Mouse (Mus musculus): Measurements from ENCODE around the gene Nucb1. TPM values are rescaled to one million over a fixed set of nuclear protein-coding genes. Genes with fewer than 3 reads are reported as not detected.
A peak's percentile ranks its signal among the peaks of the same experiment; 100 is the strongest.

Gene Nucb1
- polyA plus RNA-seq, 1 experiment from 2014 or later, result 209 TPM

DNA sequence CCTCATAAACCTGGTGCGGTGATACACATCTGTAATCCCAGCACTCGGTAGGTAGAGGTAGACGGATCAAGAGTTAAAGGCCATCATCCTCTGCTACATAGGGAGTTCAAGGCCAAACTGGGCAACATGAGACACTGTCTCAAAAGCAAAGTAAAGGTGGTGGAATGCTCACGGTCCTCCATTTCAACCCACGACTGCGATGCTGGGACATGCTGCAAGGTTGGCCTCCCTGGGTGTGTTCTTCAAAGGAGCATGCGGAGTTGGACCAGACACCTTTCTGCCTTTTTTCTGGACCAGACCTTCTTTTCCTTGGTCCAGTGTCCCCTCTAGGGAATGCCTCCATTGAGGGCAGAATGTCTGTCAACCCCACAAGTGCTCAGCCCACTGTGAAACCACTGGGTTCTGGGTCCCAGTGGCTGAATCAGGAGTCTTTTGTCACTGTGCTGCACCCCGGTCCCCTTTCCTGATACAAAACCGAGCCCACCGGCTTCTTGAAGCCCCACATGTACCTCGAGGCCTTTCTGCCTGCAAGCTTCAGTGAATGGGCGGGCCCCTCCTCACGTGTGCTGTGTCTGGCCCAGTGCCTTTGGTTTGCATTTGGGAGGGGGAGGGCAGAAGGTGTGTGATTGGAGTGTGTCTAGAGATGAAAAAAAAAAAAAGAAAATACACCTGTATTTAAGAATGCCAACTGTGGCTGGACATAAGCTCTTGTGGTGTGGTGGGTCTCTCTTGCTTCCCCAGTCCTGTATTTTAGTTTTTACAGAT is 54.1 kb downstream of the Nucb1 start:
- H3K4me1 ChIP-seq (replicated peaks), result peaks cover 24% of the 10 kb centered on the region
- no peak overlapping the region for H3K4me2 ChIP-seq (replicated peaks)
- H3K27me3 ChIP-seq (replicated peaks), result no peaks in the 10 kb centered on the region
- H3K27ac ChIP-seq, result no peak overlapping the region; the same call in 1 of the 2 replicates
- 74% methylated on average over 13 of the region's 13 CpGs for WGBS
- no peak overlapping the region for H3K9ac ChIP-seq
- no peaks in the 10 kb centered on the region for H3K9me3 ChIP-seq
- H3K4me3 ChIP-seq (replicated peaks), result no peak overlapping the region
- peaks cover 17% of the 10 kb centered on the region for H3K36me3 ChIP-seq
- ATAC-seq, result no peak

DNA sequence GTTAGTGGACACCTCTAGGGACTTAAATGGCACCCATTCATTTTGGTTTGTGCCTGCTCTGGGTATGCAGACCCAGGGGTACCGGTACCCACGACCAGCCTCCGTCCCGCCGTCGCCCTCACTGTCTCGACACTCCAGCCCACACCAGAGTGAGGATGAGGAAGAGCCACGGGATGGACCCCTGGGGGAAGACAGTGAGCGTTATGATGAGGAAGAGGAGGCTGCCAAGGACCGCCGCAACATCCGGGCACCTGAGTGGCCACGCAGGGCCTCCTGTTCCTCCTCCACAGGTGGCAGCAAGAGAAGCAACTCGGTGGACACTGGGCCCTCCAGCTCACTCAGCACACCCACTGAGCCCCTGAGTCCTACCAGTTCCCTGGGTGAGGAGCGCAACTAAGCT is 55.2 kb downstream of the Nucb1 start:
- WGBS, result 91% methylated on average over 15 of the region's 15 CpGs
- Histone ChIP-seq H3K9ac (no peak overlapping the region), H3K4me3 (replicated peaks) (no peak overlapping the region), H3K27ac (no peak overlapping the region), H3K9me3 (no peaks in the 10 kb centered on the region), H3K4me2 (replicated peaks) (no peak overlapping the region), H3K27me3 (replicated peaks) (no peaks in the 10 kb centered on the region), H3K36me3 (peaks cover 17% of the 10 kb centered on the region), H3K4me1 (replicated peaks) (peaks cover 14% of the 10 kb centered on the region)
- no peak for ATAC-seq

DNA sequence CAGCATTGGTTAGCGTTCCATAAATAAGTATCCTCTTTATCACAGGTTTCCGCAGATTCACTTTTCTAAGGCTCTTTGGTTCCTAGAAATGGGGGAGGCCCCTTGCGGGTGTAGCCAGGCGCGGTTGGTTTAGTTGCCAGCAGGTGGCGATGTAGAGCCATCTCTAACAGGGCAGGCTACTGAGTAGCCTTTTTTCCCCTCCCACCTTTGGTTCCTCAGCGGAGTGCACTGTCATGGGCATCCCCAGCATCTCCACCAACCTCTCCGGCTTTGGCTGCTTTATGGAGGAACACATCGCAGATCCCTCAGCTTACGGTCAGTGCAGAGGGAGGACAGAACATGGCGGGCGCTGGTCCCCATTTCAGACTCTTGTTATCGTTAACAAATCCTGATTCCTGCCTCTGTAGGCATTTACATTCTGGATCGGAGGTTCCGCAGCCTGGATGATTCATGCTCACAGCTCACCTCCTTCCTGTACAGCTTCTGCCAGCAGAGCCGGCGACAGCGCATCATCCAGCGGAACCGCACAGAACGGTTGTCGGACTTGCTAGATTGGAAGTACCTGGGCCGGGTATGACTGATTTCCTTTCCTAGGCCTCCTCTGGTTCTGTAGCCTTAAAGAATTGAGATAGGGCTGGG is 58.7 kb downstream of the Nucb1 start:
- Histone ChIP-seq H3K4me3 (replicated peaks) (no peak overlapping the region), H3K9me3 (no peaks in the 10 kb centered on the region), H3K27ac (no peak overlapping the region), H3K4me2 (replicated peaks) (no peak overlapping the region), H3K27me3 (replicated peaks) (no peaks in the 10 kb centered on the region), H3K4me1 (replicated peaks) (no peaks in the 10 kb centered on the region), H3K9ac (no peak overlapping the region), H3K36me3 (peaks cover 18% of the 10 kb centered on the region)
- 54% methylated on average over 23 of the region's 23 CpGs for WGBS
- peak; percentile 81 for ATAC-seq

DNA sequence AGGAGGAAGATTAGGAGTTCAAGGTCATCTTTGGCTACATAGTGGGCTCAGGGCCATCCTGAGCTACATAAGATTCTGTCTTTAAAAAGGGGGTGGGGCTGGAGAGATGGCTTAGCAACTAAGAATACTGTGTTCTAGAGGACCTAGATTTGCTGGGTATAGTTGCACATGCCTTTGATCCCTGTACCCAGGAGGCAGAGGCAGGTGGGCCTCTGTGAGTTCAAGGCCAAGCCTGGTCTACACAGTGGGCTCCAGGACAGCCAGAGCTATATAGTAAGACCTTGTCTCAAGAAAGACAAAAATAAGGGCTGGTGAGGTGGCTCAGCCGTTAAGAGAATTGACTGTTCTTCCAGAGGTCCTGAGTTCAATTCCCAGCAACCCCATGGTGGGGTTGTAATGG is 60.2 kb downstream of the Nucb1 start:
- no peaks in the 10 kb centered on the region for H3K27me3 ChIP-seq (replicated peaks)
- no peak for ATAC-seq
- no peak overlapping the region for H3K9ac ChIP-seq
- 80% methylated on average over 1 of the region's 1 CpGs for WGBS
- H3K36me3 ChIP-seq, result peaks cover 15% of the 10 kb centered on the region
- no peaks in the 10 kb centered on the region for H3K4me1 ChIP-seq (replicated peaks)
- H3K9me3 ChIP-seq, result no peaks in the 10 kb centered on the region
- no peak overlapping the region for H3K4me3 ChIP-seq (replicated peaks)
- H3K4me2 ChIP-seq (replicated peaks), result no peak overlapping the region
- no peak overlapping the region for H3K27ac ChIP-seq

DNA sequence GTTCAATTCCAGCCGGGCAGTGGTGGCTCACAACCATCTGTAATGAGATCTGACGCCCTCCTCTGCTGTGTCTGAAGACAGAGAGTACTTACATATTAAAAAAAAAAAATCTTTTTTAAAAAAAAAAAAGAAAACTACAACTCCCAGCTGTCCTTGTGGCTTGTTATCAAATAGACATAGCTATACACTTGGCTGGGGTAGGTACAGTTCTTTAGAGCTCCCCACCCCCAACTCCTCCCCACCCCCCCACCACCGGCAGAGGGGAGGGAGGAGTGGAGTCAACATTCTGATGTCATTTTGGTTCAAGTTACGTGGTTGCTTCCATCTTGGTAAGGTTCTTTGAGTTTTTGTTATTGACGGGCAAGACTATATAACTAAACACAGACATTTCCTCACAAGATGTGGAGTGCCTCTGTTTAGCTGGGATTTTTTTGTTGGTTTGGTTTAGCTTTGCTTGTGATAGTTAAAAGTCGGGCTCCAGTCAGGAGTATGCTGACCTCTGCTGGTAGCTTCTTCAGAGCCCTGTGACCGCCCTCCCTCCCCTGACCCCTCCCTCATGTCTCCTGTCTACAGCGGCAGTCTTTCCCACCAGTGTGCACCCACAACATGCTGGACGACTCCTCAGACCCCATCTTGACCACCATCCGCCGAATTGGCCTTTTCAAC is 62.7 kb downstream of the Nucb1 start:
- H3K36me3 ChIP-seq, result peaks cover 27% of the 10 kb centered on the region
- no peaks in the 10 kb centered on the region for H3K27me3 ChIP-seq (replicated peaks)
- H3K4me2 ChIP-seq (replicated peaks), result no peak overlapping the region
- no peak overlapping the region for H3K27ac ChIP-seq
- no peak overlapping the region for H3K9ac ChIP-seq
- no peak overlapping the region for H3K4me3 ChIP-seq (replicated peaks)
- no peak for ATAC-seq
- no peaks in the 10 kb centered on the region for H3K9me3 ChIP-seq
- no peaks in the 10 kb centered on the region for H3K4me1 ChIP-seq (replicated peaks)
- 33% methylated on average over 11 of the region's 11 CpGs for WGBS

DNA sequence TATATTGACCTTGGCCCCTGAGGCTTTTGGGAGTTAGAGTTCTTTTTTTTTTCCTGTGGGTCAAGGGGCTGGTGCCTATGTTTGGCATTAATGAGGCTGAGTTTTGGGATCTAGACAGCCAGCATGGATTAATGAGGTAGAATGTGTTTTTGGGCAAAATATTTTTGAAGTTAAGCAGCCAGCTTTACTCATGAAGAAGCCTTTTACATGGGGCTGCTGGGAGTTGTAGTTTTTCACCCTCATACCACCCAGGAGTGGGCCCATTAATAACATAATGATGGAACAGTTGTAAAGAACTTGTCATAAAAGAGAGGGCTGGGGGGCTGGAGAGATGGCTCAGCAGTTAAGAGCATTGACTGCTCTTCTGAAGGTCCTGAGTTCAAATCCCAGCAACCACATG is 63.6 kb downstream of the Nucb1 start:
- Histone ChIP-seq H3K27ac (no peak overlapping the region), H3K9me3 (no peaks in the 10 kb centered on the region), H3K4me3 (replicated peaks) (no peak overlapping the region), H3K4me1 (replicated peaks) (no peaks in the 10 kb centered on the region), H3K36me3 (peaks cover 27% of the 10 kb centered on the region), H3K9ac (no peak overlapping the region), H3K27me3 (replicated peaks) (no peaks in the 10 kb centered on the region), H3K4me2 (replicated peaks) (no peak overlapping the region)
- no peak for ATAC-seq

DNA sequence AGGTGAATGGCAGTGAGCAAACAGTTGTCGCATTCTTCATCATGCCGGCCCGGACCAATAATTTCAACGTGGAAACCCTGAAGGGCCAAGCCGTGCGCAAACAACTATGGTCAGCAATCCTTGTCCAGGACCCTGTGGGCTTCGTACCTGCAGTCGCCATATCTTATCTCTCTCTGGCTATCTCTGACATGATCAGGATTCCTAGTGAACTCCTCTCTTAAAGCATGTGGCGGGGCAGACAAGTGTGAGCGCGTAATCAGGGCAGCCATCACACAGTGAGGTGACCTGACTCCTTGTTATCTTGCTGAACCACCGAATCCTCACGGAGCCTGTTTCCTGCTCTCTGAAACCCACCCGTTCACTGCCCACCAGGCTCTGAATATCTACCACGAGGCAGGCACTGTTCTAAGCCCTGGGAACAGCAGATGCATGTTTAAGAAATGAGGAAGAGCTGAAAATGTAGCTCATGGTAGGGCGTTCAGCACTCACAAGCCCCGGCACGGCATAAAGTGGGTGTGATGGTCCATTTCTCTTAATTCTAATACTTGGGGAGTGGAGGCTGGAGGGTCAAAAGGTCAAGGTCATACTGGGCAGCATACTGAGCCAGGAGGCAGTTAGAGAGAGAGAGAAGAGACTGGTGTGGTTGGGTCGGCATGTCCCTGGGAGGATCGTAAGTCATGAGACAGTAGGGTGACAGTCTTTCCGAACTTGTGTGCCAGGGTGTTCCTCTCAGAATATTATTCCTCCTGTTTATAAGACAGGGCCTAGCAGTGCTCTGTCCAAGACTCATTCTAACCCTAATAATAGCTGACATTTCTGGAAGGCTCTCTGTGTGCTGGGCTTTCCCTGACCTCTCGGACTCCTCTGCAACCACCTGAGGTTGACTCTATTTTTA is 66.4 kb downstream of the Nucb1 start:
- 76% methylated on average over 22 of the region's 22 CpGs for WGBS

More for the DNA sequence above, 66.4 kb downstream of the Nucb1 start:
- no peak for ATAC-seq
- no peaks in the 10 kb centered on the region for H3K27me3 ChIP-seq (replicated peaks)
- H3K9me3 ChIP-seq, result no peaks in the 10 kb centered on the region
- no peak overlapping the region for H3K27ac ChIP-seq
- peaks cover 30% of the 10 kb centered on the region for H3K36me3 ChIP-seq
- H3K9ac ChIP-seq, result no peak overlapping the region
- H3K4me3 ChIP-seq (replicated peaks), result no peak overlapping the region
- no peak overlapping the region for H3K4me2 ChIP-seq (replicated peaks)
- no peaks in the 10 kb centered on the region for H3K4me1 ChIP-seq (replicated peaks)

Other genes with a start within 250 kb of the Nucb1 start
- gene Slc6a21, start 232.9 kb downstream of the Nucb1 start, polyA plus RNA-seq (2015; fragmentation: Nextera tagmentation; extraction: Ambion mirVana), result not detected in 2 replicates
- gene Trpm4, start 176.6 kb downstream of the Nucb1 start, polyA plus RNA-seq (2015; fragmentation: Nextera tagmentation; extraction: Ambion mirVana), result 20.4 and 29.1 TPM in 2 replicates
- gene Hrc, start 175.1 kb downstream of the Nucb1 start, polyA plus RNA-seq (2015; fragmentation: Nextera tagmentation; extraction: Ambion mirVana), result 0.97 and 1.2 TPM in 2 replicates
- 5.6 and 6.9 TPM in 2 replicates for gene Ppfia3, start 143.4 kb downstream of the Nucb1 start, polyA plus RNA-seq (2015; fragmentation: Nextera tagmentation; extraction: Ambion mirVana)
- gene Lin7b, start 139.8 kb downstream of the Nucb1 start, polyA plus RNA-seq (2015; fragmentation: Nextera tagmentation; extraction: Ambion mirVana), result 1.9 and 2.4 TPM in 2 replicates
- 195 and 200 TPM in 2 replicates for gene Snrnp70, start 114.7 kb downstream of the Nucb1 start, polyA plus RNA-seq (2015; fragmentation: Nextera tagmentation; extraction: Ambion mirVana)
- 0.13 and 0.19 TPM in 2 replicates for gene Kcna7, start 104.8 kb downstream of the Nucb1 start, polyA plus RNA-seq (2015; fragmentation: Nextera tagmentation; extraction: Ambion mirVana)
- gene Ntf5, start 96.7 kb downstream of the Nucb1 start, polyA plus RNA-seq (2015; fragmentation: Nextera tagmentation; extraction: Ambion mirVana), result 1.7 and 2.1 TPM in 2 replicates
- gene Lhb, start 89.6 kb downstream of the Nucb1 start, polyA plus RNA-seq (2015; fragmentation: Nextera tagmentation; extraction: Ambion mirVana), result 0.27 and 0.52 TPM in 2 replicates
- 39.6 and 42.4 TPM in 2 replicates for gene Gys1, start 75.6 kb downstream of the Nucb1 start, polyA plus RNA-seq (2015; fragmentation: Nextera tagmentation; extraction: Ambion mirVana)
- gene Ruvbl2, start 72.3 kb downstream of the Nucb1 start, polyA plus RNA-seq (2015; fragmentation: Nextera tagmentation; extraction: Ambion mirVana), result 147 and 150 TPM in 2 replicates
- gene Ftl1, start 50.5 kb downstream of the Nucb1 start, polyA plus RNA-seq (2015; fragmentation: Nextera tagmentation; extraction: Ambion mirVana), result 5,581 and 6,050 TPM in 2 replicates
- gene Bax, start 43.5 kb downstream of the Nucb1 start, polyA plus RNA-seq (2015; fragmentation: Nextera tagmentation; extraction: Ambion mirVana), result 181 and 185 TPM in 2 replicates
- gene Tulp2, start 28.5 kb downstream of the Nucb1 start, polyA plus RNA-seq (2015; fragmentation: Nextera tagmentation; extraction: Ambion mirVana), result 1.8 and 1.9 TPM in 2 replicates
- gene Gm45808, start 23.6 kb downstream of the Nucb1 start, polyA plus RNA-seq (2015; fragmentation: Nextera tagmentation; extraction: Ambion mirVana), result not detected in 2 replicates
- 2.6 and 2.7 TPM in 2 replicates for gene Dhdh, start 21.6 kb downstream of the Nucb1 start, polyA plus RNA-seq (2015; fragmentation: Nextera tagmentation; extraction: Ambion mirVana)
- 16.5 and 17.0 TPM in 2 replicates for gene Ppp1r15a, start 15.9 kb upstream of the Nucb1 start, polyA plus RNA-seq (2015; fragmentation: Nextera tagmentation; extraction: Ambion mirVana)
- 0.83 and 1.5 TPM in 2 replicates for gene Plekha4, start 15.9 kb upstream of the Nucb1 start, polyA plus RNA-seq (2015; fragmentation: Nextera tagmentation; extraction: Ambion mirVana)
- gene Hsd17b14, start 44.5 kb upstream of the Nucb1 start, polyA plus RNA-seq (2015; fragmentation: Nextera tagmentation; extraction: Ambion mirVana), result 2.1 and 2.8 TPM in 2 replicates
- gene Bcat2, start 59.7 kb upstream of the Nucb1 start, polyA plus RNA-seq (2015; fragmentation: Nextera tagmentation; extraction: Ambion mirVana), result 59.5 and 67.6 TPM in 2 replicates
- gene Fgf21, start 105.1 kb upstream of the Nucb1 start, polyA plus RNA-seq (2015; fragmentation: Nextera tagmentation; extraction: Ambion mirVana), result 0.18 and 0.30 TPM in 2 replicates
- 0.38 and 0.73 TPM in 2 replicates for gene Fut1, start 106.9 kb upstream of the Nucb1 start, polyA plus RNA-seq (2015; fragmentation: Nextera tagmentation; extraction: Ambion mirVana)
- 0.13 TPM in 1 of 2 replicates, not detected in the other for gene Izumo1, start 111.4 kb upstream of the Nucb1 start, polyA plus RNA-seq (2015; fragmentation: Nextera tagmentation; extraction: Ambion mirVana)
- 9.8 and 9.9 TPM in 2 replicates for gene Rasip1, start 117.1 kb upstream of the Nucb1 start, polyA plus RNA-seq (2015; fragmentation: Nextera tagmentation; extraction: Ambion mirVana)
- 5.2 and 7.3 TPM in 2 replicates for gene Mamstr, start 129.6 kb upstream of the Nucb1 start, polyA plus RNA-seq (2015; fragmentation: Nextera tagmentation; extraction: Ambion mirVana)
- gene Fut2, start 156.0 kb upstream of the Nucb1 start, polyA plus RNA-seq (2015; fragmentation: Nextera tagmentation; extraction: Ambion mirVana), result 12.2 and 12.8 TPM in 2 replicates
- 0.73 TPM in 2 replicates for gene Ntn5, start 173.6 kb upstream of the Nucb1 start, polyA plus RNA-seq (2015; fragmentation: Nextera tagmentation; extraction: Ambion mirVana)
- gene Sec1, start 184.0 kb upstream of the Nucb1 start, polyA plus RNA-seq (2015; fragmentation: Nextera tagmentation; extraction: Ambion mirVana), result 1.9 and 2.0 TPM in 2 replicates
- 5.5 and 6.4 TPM in 2 replicates for gene Car11, start 189.4 kb upstream of the Nucb1 start, polyA plus RNA-seq (2015; fragmentation: Nextera tagmentation; extraction: Ambion mirVana)
- gene Dbp, start 194.7 kb upstream of the Nucb1 start, polyA plus RNA-seq (2015; fragmentation: Nextera tagmentation; extraction: Ambion mirVana), result 3.1 and 3.4 TPM in 2 replicates
- 1,110 and 1,134 TPM in 2 replicates for gene Rpl18, start 205.1 kb upstream of the Nucb1 start, polyA plus RNA-seq (2015; fragmentation: Nextera tagmentation; extraction: Ambion mirVana)
- gene Sphk2, start 207.6 kb upstream of the Nucb1 start, polyA plus RNA-seq (2015; fragmentation: Nextera tagmentation; extraction: Ambion mirVana), result 38.1 and 41.6 TPM in 2 replicates
- gene Fam83e, start 210.8 kb upstream of the Nucb1 start, polyA plus RNA-seq (2015; fragmentation: Nextera tagmentation; extraction: Ambion mirVana), result 19.7 and 22.4 TPM in 2 replicates
- gene Spaca4, start 215.4 kb upstream of the Nucb1 start, polyA plus RNA-seq (2015; fragmentation: Nextera tagmentation; extraction: Ambion mirVana), result 0.49 and 0.74 TPM in 2 replicates

Measured in intestine, embryonic 15.5 days (tissue).